Mouse (Mus musculus): ENCODE measurements around the gene Cd40. TPM values are rescaled to one million over a fixed set of nuclear protein-coding genes. Genes with fewer than 3 reads are reported as not detected.

The Cd40 gene
- polyA plus RNA-seq (2012; rRNA removed) = 1.3 and 1.6 TPM in 2 replicates

DNA sequence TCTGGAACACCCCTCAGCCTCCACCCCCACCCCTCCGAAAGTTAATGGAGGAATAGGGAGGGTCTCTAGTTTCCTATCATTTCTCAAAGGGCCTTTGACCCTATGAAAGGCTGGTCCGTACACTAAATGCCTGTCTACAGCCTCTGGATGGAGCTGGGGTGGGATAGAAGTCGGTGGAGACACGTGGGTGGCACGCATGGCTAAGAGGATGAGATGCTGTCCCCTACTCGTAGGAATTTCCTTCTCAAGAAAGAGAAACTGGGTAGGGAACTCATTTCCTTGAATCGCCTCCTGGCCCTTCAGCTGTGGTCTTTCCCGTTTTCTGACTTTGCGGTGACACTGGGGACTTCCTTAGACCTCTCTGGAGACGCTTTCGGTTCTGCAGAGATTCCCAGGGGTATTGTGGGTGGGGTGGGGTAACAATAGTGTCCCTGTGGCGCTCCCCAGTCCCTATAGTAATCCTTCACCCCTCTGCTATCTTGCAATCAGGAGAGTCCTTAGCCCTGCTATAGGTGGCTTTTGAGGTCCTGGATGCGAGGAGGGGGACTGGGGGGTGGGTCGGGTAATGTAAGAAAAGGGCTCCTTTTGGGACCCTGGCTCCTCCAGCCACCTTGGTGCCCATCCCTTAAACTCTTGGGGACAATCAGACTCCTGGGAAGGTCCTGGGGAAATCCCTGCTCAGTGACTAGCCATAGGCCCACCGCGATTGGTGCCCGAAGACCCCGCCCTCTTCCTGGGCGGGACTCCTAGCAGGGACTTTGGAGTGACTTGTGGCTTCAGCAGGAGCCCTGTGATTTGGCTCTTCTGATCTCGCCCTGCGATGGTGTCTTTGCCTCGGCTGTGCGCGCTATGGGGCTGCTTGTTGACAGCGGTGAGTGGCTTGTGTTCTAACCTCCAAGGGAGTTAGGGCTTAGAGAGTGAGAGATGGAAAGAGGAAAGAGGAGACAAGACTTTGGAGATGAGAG is at the start of gene Cd40:
Cd40 (plus strand) TSS at position 740 of the 965 bp plus-strand sequence.

DNA sequence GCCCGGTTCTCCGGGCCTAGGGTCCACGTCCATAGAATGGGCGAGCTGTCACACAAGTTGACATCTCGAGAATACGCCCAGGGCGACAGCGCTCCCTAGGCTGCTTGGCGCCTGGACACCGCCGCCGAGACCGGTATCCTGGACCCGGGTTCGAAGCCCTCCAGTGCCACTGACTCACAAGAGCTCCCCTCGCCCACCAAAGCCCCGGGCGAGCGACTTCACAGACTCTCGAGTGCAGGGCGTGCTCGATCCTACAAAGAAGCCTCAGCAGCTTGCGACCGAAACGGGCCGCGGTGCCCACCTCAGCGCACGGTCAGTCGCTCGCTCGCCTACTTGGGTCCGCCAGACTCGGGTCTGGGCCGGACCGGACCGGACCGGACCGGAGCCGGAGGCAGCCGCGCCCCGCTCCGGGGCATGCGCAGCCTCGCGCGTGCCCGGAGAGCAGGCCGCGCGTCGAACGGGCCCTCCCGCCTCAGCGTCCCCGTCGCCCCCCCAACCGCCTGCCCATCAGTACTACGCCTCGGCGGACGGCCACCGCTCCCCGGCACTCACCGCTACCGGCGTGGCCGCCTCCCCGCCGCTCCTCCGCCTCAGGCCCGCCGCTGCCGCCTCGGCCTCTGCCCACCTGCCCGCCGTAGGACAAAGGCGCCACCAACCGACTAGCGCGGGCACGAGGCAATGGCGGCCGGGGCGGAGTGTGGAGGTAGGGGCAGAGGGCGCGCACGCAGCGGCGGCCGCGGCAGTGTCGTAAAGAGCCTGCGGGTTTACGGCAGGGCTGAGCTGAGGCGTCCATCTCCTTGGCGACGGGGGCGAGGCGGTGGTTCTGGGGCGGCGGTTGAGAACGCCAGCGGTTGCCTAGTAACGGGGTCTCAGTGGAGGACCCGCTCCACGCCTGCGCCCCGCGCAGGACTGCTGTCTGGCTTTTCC is 21.0 kb upstream of the Cd40 start, which contains the start of gene Ncoa5:
Ncoa5 (minus strand) TSS at position 737 of the 927 bp plus-strand sequence.

GRCm38 (mm10) chr2:165090650-165091049 is 35.2 kb downstream of the Cd40 start, which contains the start of gene 1700025C18Rik:
Gene 1700025C18Rik, minus strand, starts transcription at chr2:165090750.

Other genes starting within 250 kb of the Cd40 start
- gene Zswim1, start 232.9 kb upstream of the Cd40 start, polyA plus RNA-seq (2012; rRNA removed) = 8.0 and 8.1 TPM in 2 replicates
- gene Spata25, start 227.1 kb upstream of the Cd40 start, polyA plus RNA-seq (2012; rRNA removed) = not detected in 2 replicates
- gene Ctsa, start 222.8 kb upstream of the Cd40 start, polyA plus RNA-seq (2012; rRNA removed) = 97.4 and 104 TPM in 2 replicates
- gene Neurl2, start 222.2 kb upstream of the Cd40 start, polyA plus RNA-seq (2012; rRNA removed) = 3.4 and 4.2 TPM in 2 replicates
- gene Pltp, start 197.9 kb upstream of the Cd40 start, polyA plus RNA-seq (2012; rRNA removed) = 43.0 and 47.2 TPM in 2 replicates
- 30.9 and 37.6 TPM in 2 replicates for gene Pcif1, start 176.3 kb upstream of the Cd40 start, polyA plus RNA-seq (2012; rRNA removed)
- 16.7 and 17.1 TPM in 2 replicates for gene Zfp335, start 143.9 kb upstream of the Cd40 start, polyA plus RNA-seq (2012; rRNA removed)
- 1.9 and 3.6 TPM in 2 replicates for gene Mmp9, start 114.8 kb upstream of the Cd40 start, polyA plus RNA-seq (2012; rRNA removed)
- 0.30 and 0.47 TPM in 2 replicates for gene Slc12a5, start 94.8 kb upstream of the Cd40 start, polyA plus RNA-seq (2012; rRNA removed)
- gene Ncoa5, start 20.8 kb upstream of the Cd40 start, polyA plus RNA-seq (2012; rRNA removed) = 9.8 and 12.4 TPM in 2 replicates
- not detected in 2 replicates for gene 1700025C18Rik, start 35.1 kb downstream of the Cd40 start, polyA plus RNA-seq (2012; rRNA removed)
- 0.14 and 0.23 TPM in 2 replicates for gene Cdh22, start 179.2 kb downstream of the Cd40 start, polyA plus RNA-seq (2012; rRNA removed)
- gene Slc35c2, start 232.2 kb downstream of the Cd40 start, polyA plus RNA-seq (2012; rRNA removed) = 28.1 and 30.2 TPM in 2 replicates

Data from stomach, adult 2 months (tissue).